Mouse (Mus musculus): ENCODE results near the gene Yap1. TPM values are rescaled to one million over a fixed set of nuclear protein-coding genes. Genes with fewer than 3 reads are reported as not detected.

Yap1 gene
- polyA plus RNA-seq, 1 experiment from 2014 or later: 37.1 TPM

DNA sequence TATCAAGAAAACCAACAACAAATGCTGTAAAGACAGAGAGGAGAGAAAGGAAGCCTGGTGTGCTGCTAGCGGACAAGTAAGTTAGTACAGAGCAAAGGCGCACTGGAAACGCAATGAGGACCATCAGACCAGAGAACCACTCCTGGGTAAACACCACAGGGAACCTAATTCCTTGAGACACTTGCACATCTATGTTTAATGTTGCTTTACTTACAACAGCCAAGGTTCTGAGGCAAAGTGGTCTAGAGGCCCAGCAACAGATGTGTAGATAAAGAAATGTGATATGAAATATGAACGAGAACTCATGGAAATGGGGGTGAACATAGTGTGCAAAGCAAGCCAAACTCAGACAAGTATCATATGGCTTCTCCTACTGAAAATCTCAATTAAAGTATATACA lies 64.3 kb downstream of the Yap1 start:
- H3K27ac ChIP-seq (ENCODE audit: low read length): no peak overlapping the region
- no peak overlapping the region for H3K4me3 ChIP-seq (ENCODE audit: low read length)
- H3K9me3 ChIP-seq (ENCODE audit: low read length): no peaks in the 10 kb centered on the region
- peaks cover 52% of the 10 kb centered on the region for H3K36me3 ChIP-seq (ENCODE audit: insufficient read depth, low read length)
- no peak for ATAC-seq (ENCODE audit: low FRiP score, low TSS enrichment)
- WGBS: 90% methylated on average over 4 of the region's 4 CpGs
- no peak overlapping the region for H3K4me2 ChIP-seq (replicated peaks; ENCODE audit: low read depth, low read length)
- no peaks in the 10 kb centered on the region for H3K4me1 ChIP-seq (ENCODE audit: insufficient read depth, low read length)
- H3K9ac ChIP-seq (replicated peaks; ENCODE audit: low read length): no peak overlapping the region
- no peaks in the 10 kb centered on the region for H3K27me3 ChIP-seq (ENCODE audit: insufficient read depth, low read length)

DNA sequence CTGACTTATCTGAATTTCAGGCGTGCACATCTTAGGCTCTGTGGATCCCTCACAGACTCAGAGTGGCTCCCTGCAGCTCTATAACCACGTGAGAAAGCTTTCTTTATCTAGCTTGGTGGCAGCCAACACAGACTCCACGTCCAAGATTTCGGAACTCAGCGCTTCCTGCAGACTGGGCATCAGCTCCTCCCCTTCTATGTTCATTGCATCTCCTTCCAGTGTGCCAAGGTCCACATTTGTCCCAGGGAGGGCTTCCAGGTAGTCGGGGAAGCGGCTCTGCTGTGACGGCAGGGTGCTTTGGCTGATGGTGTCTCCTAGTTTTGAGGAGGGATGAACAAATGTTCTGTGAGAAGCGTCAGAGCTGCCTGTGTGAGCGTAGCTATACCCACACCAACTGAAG lies 70.0 kb downstream of the Yap1 start:
- Histone ChIP-seq H3K4me2 (replicated peaks; ENCODE audit: low read depth, low read length) (no peak overlapping the region), H3K9ac (replicated peaks; ENCODE audit: low read length) (no peak overlapping the region), H3K27ac (ENCODE audit: low read length) (no peak overlapping the region), H3K36me3 (ENCODE audit: insufficient read depth, low read length) (peaks cover 85% of the 10 kb centered on the region), H3K27me3 (ENCODE audit: insufficient read depth, low read length) (no peaks in the 10 kb centered on the region), H3K9me3 (ENCODE audit: low read length) (peaks cover 24% of the 10 kb centered on the region), H3K4me3 (ENCODE audit: low read length) (no peak overlapping the region), H3K4me1 (ENCODE audit: insufficient read depth, low read length) (no peaks in the 10 kb centered on the region)
- WGBS: 98% methylated on average over 10 of the region's 10 CpGs
- no peak for ATAC-seq (ENCODE audit: low FRiP score, low TSS enrichment)

DNA sequence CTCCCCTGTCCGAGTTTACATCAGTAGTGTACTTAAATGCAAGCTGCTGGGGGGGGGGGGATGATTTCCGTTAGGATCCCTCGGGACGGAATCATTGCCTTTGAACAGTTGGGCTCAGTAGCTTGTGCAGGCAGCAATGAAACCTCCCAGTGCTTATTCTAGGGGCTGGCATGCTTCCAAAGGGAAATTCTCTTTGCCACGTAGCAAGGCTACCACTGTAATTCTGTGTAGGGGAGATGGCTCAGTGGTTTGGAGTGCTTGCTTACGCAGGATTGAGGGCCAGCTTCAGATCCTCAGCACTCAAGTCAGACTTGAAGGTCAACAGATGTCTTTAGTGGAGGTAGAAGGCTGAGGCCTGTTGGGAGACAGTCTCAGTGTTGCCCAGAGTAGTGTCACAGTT lies 74.8 kb downstream of the Yap1 start:
- ATAC-seq (ENCODE audit: low FRiP score, low TSS enrichment): 0 out of 2 replicates have a peak, but pooled peaks have one; percentile 19
- peaks cover 52% of the 10 kb centered on the region for H3K36me3 ChIP-seq (ENCODE audit: insufficient read depth, low read length)
- H3K4me3 ChIP-seq (ENCODE audit: low read length): no peak overlapping the region
- no peak overlapping the region for H3K4me2 ChIP-seq (replicated peaks; ENCODE audit: low read depth, low read length)
- H3K27ac ChIP-seq (ENCODE audit: low read length): no peak overlapping the region
- peaks cover 24% of the 10 kb centered on the region for H3K9me3 ChIP-seq (ENCODE audit: low read length)
- H3K9ac ChIP-seq (replicated peaks; ENCODE audit: low read length): no peak overlapping the region
- WGBS: 76% methylated on average over 6 of the region's 6 CpGs
- H3K27me3 ChIP-seq (ENCODE audit: insufficient read depth, low read length): no peaks in the 10 kb centered on the region
- no peaks in the 10 kb centered on the region for H3K4me1 ChIP-seq (ENCODE audit: insufficient read depth, low read length)

DNA sequence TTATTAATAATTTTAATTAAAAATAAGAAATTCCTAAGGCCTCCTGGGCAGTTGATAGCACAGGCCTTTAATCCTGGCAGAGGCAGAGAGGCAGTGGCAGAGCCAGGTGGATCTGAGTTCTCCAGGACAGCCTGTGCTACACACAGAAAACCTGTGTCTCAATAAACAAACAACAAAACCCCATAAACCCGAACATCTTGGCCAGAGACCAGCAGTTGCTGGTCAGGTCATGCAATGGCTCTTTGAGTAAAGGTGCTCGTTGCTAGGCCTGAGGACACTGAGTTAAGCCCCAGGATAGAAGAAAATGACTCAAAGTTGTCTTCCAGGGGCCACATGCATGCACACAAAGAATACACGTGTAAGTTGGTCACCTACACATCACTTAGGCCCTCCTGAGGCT lies 75.5 kb downstream of the Yap1 start:
- Histone ChIP-seq H3K4me1 (ENCODE audit: insufficient read depth, low read length) (no peaks in the 10 kb centered on the region), H3K27me3 (ENCODE audit: insufficient read depth, low read length) (no peaks in the 10 kb centered on the region), H3K4me2 (replicated peaks; ENCODE audit: low read depth, low read length) (no peak overlapping the region), H3K9me3 (ENCODE audit: low read length) (peaks cover 18% of the 10 kb centered on the region), H3K9ac (replicated peaks; ENCODE audit: low read length) (no peak overlapping the region), H3K27ac (ENCODE audit: low read length) (no peak overlapping the region), H3K4me3 (ENCODE audit: low read length) (no peak overlapping the region), H3K36me3 (ENCODE audit: insufficient read depth, low read length) (peaks cover 45% of the 10 kb centered on the region)
- no peak for ATAC-seq (ENCODE audit: low FRiP score, low TSS enrichment)
- WGBS: 80% methylated on average over 3 of the region's 3 CpGs

DNA sequence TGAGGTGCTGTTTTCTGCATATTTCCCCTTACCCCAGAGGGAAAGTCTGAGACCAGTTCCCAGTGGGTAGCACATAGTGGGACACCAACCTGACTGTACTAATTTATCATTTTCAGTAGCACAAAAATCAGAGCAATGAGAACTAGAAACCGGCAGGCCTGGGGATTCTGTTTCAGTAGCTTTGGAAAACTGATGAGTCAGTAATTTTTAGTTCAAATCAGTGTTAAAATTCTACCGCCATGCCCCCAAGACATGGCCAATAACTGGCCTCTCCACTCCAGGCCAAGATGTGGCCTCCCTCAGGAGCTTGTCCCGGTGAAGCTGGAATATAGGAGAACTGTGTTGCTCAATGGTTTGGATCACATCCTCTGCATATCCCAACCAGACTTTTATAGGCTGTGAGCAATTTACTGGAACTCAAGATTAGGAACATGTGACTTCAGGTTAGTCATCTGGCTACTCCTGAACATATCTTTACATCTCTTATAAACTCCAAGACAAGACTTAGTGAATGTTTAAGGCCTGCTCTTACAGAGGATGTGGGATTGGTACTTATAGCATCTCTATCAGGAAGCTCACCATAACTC lies 76.1 kb downstream of the Yap1 start:
- no peak for ATAC-seq (ENCODE audit: low FRiP score, low TSS enrichment)

DNA sequence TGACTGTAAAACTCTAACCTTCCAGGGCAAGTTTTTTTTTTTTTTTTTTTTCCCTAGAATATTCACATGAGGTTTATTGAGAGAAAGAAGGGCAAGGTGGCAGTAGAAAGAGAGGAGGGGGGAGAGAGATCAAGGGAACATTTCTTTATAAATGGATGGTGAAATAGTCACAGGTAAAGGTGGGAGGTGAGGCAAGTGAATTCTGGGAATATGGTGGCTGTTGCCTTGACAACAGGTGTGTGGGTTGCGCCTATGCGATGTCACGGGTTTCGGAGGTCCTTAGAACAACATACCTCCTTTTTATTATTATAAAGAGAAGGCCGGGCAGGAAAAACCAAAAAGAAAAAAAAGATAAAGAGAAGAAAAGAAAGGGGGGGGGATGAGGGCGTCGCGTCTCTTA lies 89.5 kb downstream of the Yap1 start:
- Histone ChIP-seq H3K4me3 (ENCODE audit: low read length) (peak overlapping the region; percentile 11; the same call in 1 of the 2 replicates), H3K27me3 (ENCODE audit: insufficient read depth, low read length) (no peaks in the 10 kb centered on the region), H3K9ac (replicated peaks; ENCODE audit: low read length) (0 out of 2 replicates have a peak overlapping the region, but pooled peaks have one; percentile 46), H3K27ac (ENCODE audit: low read length) (no peak overlapping the region), H3K4me1 (ENCODE audit: insufficient read depth, low read length) (peaks cover 14% of the 10 kb centered on the region; the same call in 1 of the 2 replicates), H3K4me2 (replicated peaks; ENCODE audit: low read depth, low read length) (peak overlapping the region; percentile 46), H3K9me3 (ENCODE audit: low read length) (no peaks in the 10 kb centered on the region), H3K36me3 (ENCODE audit: insufficient read depth, low read length) (no peaks in the 10 kb centered on the region)
- no peak for ATAC-seq (ENCODE audit: low FRiP score, low TSS enrichment)
- WGBS: 51% methylated on average over 8 of the region's 8 CpGs

More for the DNA sequence above, 76.1 kb downstream of the Yap1 start:
- H3K4me3 ChIP-seq (ENCODE audit: low read length): no peak overlapping the region
- peaks cover 14% of the 10 kb centered on the region for H3K9me3 ChIP-seq (ENCODE audit: low read length)
- H3K27ac ChIP-seq (ENCODE audit: low read length): no peak overlapping the region
- H3K27me3 ChIP-seq (ENCODE audit: insufficient read depth, low read length): no peaks in the 10 kb centered on the region
- WGBS: 86% methylated on average over 3 of the region's 3 CpGs
- no peaks in the 10 kb centered on the region for H3K4me1 ChIP-seq (ENCODE audit: insufficient read depth, low read length)
- H3K4me2 ChIP-seq (replicated peaks; ENCODE audit: low read depth, low read length): no peak overlapping the region
- no peak overlapping the region for H3K9ac ChIP-seq (replicated peaks; ENCODE audit: low read length)
- H3K36me3 ChIP-seq (ENCODE audit: insufficient read depth, low read length): peaks cover 41% of the 10 kb centered on the region

DNA sequence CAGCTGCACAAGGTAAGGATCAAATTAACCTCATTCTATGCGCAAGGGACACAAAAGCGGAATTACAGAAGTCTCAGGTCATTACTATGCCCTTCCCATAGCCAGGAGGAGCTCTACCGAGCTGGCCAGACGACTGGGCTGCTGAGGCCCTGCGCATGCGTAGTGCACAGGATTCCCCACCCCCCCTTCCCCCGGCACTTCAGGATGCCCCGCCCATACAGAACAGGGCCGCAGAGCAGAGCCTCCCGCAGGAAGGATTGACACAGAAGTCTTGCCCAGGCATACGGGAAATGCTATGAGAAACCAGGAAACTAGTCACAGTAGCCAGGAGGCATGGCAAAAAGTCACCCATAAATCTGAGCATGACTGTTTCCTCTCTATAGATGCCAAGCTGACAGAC lies 89.9 kb downstream of the Yap1 start:
- Histone ChIP-seq H3K9ac (replicated peaks; ENCODE audit: low read length) (peak overlapping the region; percentile 46; the same call in 1 of the 2 replicates), H3K9me3 (ENCODE audit: low read length) (no peaks in the 10 kb centered on the region), H3K4me3 (ENCODE audit: low read length) (peak overlapping the region; percentile 22), H3K4me1 (ENCODE audit: insufficient read depth, low read length) (peaks cover 14% of the 10 kb centered on the region; the same call in 1 of the 2 replicates), H3K4me2 (replicated peaks; ENCODE audit: low read depth, low read length) (peak overlapping the region; percentile 46), H3K27ac (ENCODE audit: low read length) (peak overlapping the region; percentile 38; the same call in 1 of the 2 replicates), H3K36me3 (ENCODE audit: insufficient read depth, low read length) (no peaks in the 10 kb centered on the region), H3K27me3 (ENCODE audit: insufficient read depth, low read length) (no peaks in the 10 kb centered on the region)
- peak; percentile 95 for ATAC-seq (ENCODE audit: low FRiP score, low TSS enrichment)
- 2% methylated on average over 11 of the region's 11 CpGs for WGBS

DNA sequence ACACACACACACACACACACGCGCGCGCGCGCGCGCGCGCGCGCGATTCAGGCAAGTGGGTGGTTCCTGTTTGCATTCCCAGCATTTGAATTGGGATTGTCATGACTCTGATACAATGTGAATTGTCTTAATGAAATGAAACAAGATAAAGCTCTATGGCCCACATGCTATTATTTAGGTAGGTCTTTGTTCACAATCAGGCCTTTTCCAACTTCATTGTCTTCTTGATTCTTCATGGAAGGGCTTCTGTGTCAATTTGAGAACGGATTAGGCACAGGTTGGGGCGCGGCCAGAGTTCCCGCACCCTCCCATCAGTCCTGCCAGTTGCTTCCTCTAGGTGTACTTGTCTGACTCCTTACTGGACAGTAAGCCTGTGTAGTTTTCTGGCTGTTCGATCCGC lies 90.4 kb downstream of the Yap1 start:
- no peaks in the 10 kb centered on the region for H3K36me3 ChIP-seq (ENCODE audit: insufficient read depth, low read length)
- 52% methylated on average over 19 of the region's 19 CpGs for WGBS
- H3K9me3 ChIP-seq (ENCODE audit: low read length): peaks cover 2% of the 10 kb centered on the region; the same call in 1 of the 2 replicates
- H3K4me3 ChIP-seq (ENCODE audit: low read length): peak overlapping the region; percentile 22
- H3K4me2 ChIP-seq (replicated peaks; ENCODE audit: low read depth, low read length): peak overlapping the region; percentile 46
- H3K27ac ChIP-seq (ENCODE audit: low read length): peak overlapping the region; percentile 38; the same call in 1 of the 2 replicates
- ATAC-seq (ENCODE audit: low FRiP score, low TSS enrichment): 0 out of 2 replicates have a peak, but pooled peaks have one; percentile 4
- peaks cover 14% of the 10 kb centered on the region; the same call in 1 of the 2 replicates for H3K4me1 ChIP-seq (ENCODE audit: insufficient read depth, low read length)
- peak overlapping the region; percentile 46; the same call in 1 of the 2 replicates for H3K9ac ChIP-seq (replicated peaks; ENCODE audit: low read length)
- H3K27me3 ChIP-seq (ENCODE audit: insufficient read depth, low read length): no peaks in the 10 kb centered on the region

DNA sequence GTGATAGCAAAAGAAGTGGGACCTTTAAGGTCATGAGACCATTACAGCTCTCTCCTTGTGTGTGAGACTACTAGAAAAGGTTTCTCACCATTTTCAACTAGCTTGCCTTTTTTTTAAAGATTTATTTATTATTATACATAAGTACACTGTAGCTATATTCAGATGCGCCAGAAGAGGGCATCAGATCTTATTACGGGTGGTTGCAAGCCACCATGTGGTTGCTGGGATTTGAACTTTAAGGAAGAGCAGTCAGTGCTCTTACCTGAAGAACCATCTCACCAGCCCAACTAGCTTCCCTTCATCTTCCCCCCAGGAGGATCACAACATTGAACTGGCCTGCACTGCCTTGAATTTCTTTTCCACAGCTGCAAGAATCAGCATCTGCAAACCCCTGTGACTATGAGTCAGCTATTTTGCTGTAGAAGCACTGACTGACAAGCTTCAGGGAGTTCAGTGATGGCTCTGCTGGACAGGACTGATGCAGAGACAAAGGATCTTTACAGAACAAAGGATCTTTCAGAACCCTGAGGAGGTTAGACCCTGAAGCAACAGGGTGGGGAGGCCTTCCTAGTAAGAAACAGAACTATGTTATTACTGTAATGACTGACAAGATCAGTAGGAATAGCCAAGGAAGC lies 96.9 kb downstream of the Yap1 start:
- Histone ChIP-seq H3K4me2 (replicated peaks; ENCODE audit: low read depth, low read length) (no peak overlapping the region), H3K9ac (replicated peaks; ENCODE audit: low read length) (no peak overlapping the region), H3K4me1 (ENCODE audit: insufficient read depth, low read length) (0 out of 2 replicates have a peak, but pooled peaks cover 4% of the 10 kb centered on the region), H3K4me3 (ENCODE audit: low read length) (no peak overlapping the region), H3K36me3 (ENCODE audit: insufficient read depth, low read length) (no peaks in the 10 kb centered on the region), H3K9me3 (ENCODE audit: low read length) (peaks cover 5% of the 10 kb centered on the region; the same call in 1 of the 2 replicates), H3K27ac (ENCODE audit: low read length) (no peak overlapping the region), H3K27me3 (ENCODE audit: insufficient read depth, low read length) (no peaks in the 10 kb centered on the region)
- no peak for ATAC-seq (ENCODE audit: low FRiP score, low TSS enrichment)
- 90% methylated on average over 2 of the region's 2 CpGs for WGBS

DNA sequence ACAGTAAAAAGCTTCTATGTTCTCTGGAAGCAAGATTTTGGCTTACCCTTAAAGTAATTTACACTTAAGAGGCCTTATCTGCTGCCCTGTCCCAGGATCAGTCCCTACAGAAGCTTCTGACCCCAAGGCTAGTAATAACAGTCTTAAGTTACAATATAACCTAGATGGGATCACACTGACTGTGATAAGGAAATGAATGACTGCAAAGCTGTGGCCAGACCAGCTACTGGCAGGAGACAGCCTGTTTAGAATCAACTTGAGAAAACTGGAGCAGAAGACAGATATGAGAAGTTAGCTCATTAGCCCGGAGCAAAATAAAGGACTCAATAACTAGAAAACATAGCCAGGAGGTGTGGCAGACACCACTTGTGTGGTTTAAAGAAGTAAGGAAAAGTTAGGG lies 97.8 kb downstream of the Yap1 start:
- Histone ChIP-seq H3K9me3 (ENCODE audit: low read length) (peaks cover 5% of the 10 kb centered on the region; the same call in 1 of the 2 replicates), H3K4me3 (ENCODE audit: low read length) (no peak overlapping the region), H3K4me1 (ENCODE audit: insufficient read depth, low read length) (peaks cover 10% of the 10 kb centered on the region), H3K27me3 (ENCODE audit: insufficient read depth, low read length) (no peaks in the 10 kb centered on the region), H3K27ac (ENCODE audit: low read length) (no peak overlapping the region), H3K9ac (replicated peaks; ENCODE audit: low read length) (no peak overlapping the region), H3K36me3 (ENCODE audit: insufficient read depth, low read length) (no peaks in the 10 kb centered on the region), H3K4me2 (replicated peaks; ENCODE audit: low read depth, low read length) (no peak overlapping the region)
- 81% methylated on average over 1 of the region's 1 CpGs for WGBS
- ATAC-seq (ENCODE audit: low FRiP score, low TSS enrichment): no peak
